Mouse (Mus musculus): Measurements from ENCODE around the gene Gab1. TPM values are rescaled to one million over a fixed set of nuclear protein-coding genes. Genes with fewer than 3 reads are reported as not detected.
A peak's percentile ranks its signal among the peaks of the same experiment; 100 is the strongest.

Gene Gab1
- polyA plus RNA-seq, 1 experiment from 2014 or later, result 12.8 TPM

- Histone ChIP-seq H3K4me2 (no peak overlapping the region), H3K9ac (no peak overlapping the region), H3K4me1 (replicated peaks) (peaks cover 7% of the 10 kb centered on the region; the same call in 1 of the 2 replicates), H3K36me3 (no peaks in the 10 kb centered on the region), H3K4me3 (no peak overlapping the region), H3K9me3 (no peaks in the 10 kb centered on the region), H3K27ac (replicated peaks) (no peak overlapping the region), H3K27me3 (no peaks in the 10 kb centered on the region)
- ATAC-seq (ENCODE audit: low read depth), result no peak
These were observed 19.0 kb upstream of the Gab1 start for GRCm38 (mm10) chr8:80899364-80899763.

GRCm38 (mm10) chr8:80896026-80896425 lies 15.7 kb upstream of the Gab1 start:
- 0 out of 2 replicates have a peak overlapping the region, but pooled peaks have one; percentile 33 for H3K27ac ChIP-seq (replicated peaks)
- H3K4me2 ChIP-seq, result no peak overlapping the region
- 84% methylated on average over 5 of the region's 5 CpGs for WGBS
- H3K4me1 ChIP-seq (replicated peaks), result peaks cover 7% of the 10 kb centered on the region; the same call in 1 of the 2 replicates
- no peaks in the 10 kb centered on the region for H3K36me3 ChIP-seq
- H3K9ac ChIP-seq, result no peak overlapping the region
- H3K4me3 ChIP-seq, result no peak overlapping the region
- H3K27me3 ChIP-seq, result no peaks in the 10 kb centered on the region
- no peak for ATAC-seq (ENCODE audit: low read depth)
- H3K9me3 ChIP-seq, result no peaks in the 10 kb centered on the region

GRCm38 (mm10) chr8:80895397-80895796 lies 15.1 kb upstream of the Gab1 start:
- Histone ChIP-seq H3K27me3 (no peaks in the 10 kb centered on the region), H3K4me2 (peak overlapping the region; percentile 13), H3K27ac (replicated peaks) (0 out of 2 replicates have a peak overlapping the region, but pooled peaks have one; percentile 33), H3K9me3 (no peaks in the 10 kb centered on the region), H3K36me3 (no peaks in the 10 kb centered on the region), H3K4me1 (replicated peaks) (peaks cover 7% of the 10 kb centered on the region; the same call in 1 of the 2 replicates), H3K9ac (no peak overlapping the region), H3K4me3 (no peak overlapping the region)
- ATAC-seq (ENCODE audit: low read depth), result no peak
- 21% methylated on average over 6 of the region's 6 CpGs for WGBS

- Histone ChIP-seq H3K4me3 (no peak overlapping the region), H3K9ac (no peak overlapping the region), H3K4me2 (no peak overlapping the region), H3K27me3 (no peaks in the 10 kb centered on the region), H3K4me1 (replicated peaks) (peaks cover 7% of the 10 kb centered on the region; the same call in 1 of the 2 replicates), H3K27ac (replicated peaks) (no peak overlapping the region), H3K9me3 (no peaks in the 10 kb centered on the region), H3K36me3 (no peaks in the 10 kb centered on the region)
- ATAC-seq (ENCODE audit: low read depth), result no peak
- 84% methylated on average over 3 of the region's 3 CpGs for WGBS
These were observed 14.2 kb upstream of the Gab1 start for GRCm38 (mm10) chr8:80894528-80894927.

- peak; percentile 83 for ATAC-seq (ENCODE audit: low read depth)
- WGBS, result under 1% methylated on average over 89 of the region's 90 CpGs
- Histone ChIP-seq H3K4me2 (peak overlapping the region; percentile 63), H3K4me3 (peak overlapping the region; percentile 64), H3K36me3 (no peaks in the 10 kb centered on the region), H3K9ac (peak overlapping the region; percentile 79), H3K4me1 (replicated peaks) (peaks cover 32% of the 10 kb centered on the region), H3K27me3 (no peaks in the 10 kb centered on the region), H3K9me3 (no peaks in the 10 kb centered on the region), H3K27ac (replicated peaks) (peak overlapping the region; percentile 92)
These were observed 708 bp downstream of the Gab1 start for GRCm38 (mm10) chr8:80879426-80880195.

- Histone ChIP-seq H3K36me3 (no peaks in the 10 kb centered on the region), H3K27me3 (no peaks in the 10 kb centered on the region), H3K4me2 (peak overlapping the region; percentile 63), H3K9ac (peak overlapping the region; percentile 79), H3K4me1 (replicated peaks) (peaks cover 32% of the 10 kb centered on the region), H3K9me3 (no peaks in the 10 kb centered on the region), H3K27ac (replicated peaks) (peak overlapping the region; percentile 92), H3K4me3 (peak overlapping the region; percentile 64)
- ATAC-seq (ENCODE audit: low read depth), result no peak
- WGBS, result under 1% methylated on average over 26 of the region's 26 CpGs
These were observed 1.4 kb downstream of the Gab1 start for GRCm38 (mm10) chr8:80878801-80879425.

- peaks cover 33% of the 10 kb centered on the region for H3K4me1 ChIP-seq (replicated peaks)
- 47% methylated on average over 9 of the region's 9 CpGs for WGBS
- H3K4me2 ChIP-seq, result peak overlapping the region; percentile 63
- H3K9ac ChIP-seq, result peak overlapping the region; percentile 79
- ATAC-seq (ENCODE audit: low read depth), result no peak
- H3K27ac ChIP-seq (replicated peaks), result no peak overlapping the region
- H3K4me3 ChIP-seq, result peak overlapping the region; percentile 64
- H3K27me3 ChIP-seq, result no peaks in the 10 kb centered on the region
- H3K9me3 ChIP-seq, result no peaks in the 10 kb centered on the region
- no peaks in the 10 kb centered on the region for H3K36me3 ChIP-seq
These were observed 2.2 kb downstream of the Gab1 start for GRCm38 (mm10) chr8:80878146-80878545.

GRCm38 (mm10) chr8:80875537-80875936 lies 4.8 kb downstream of the Gab1 start:
- no peak for ATAC-seq (ENCODE audit: low read depth)
- Histone ChIP-seq H3K27me3 (no peaks in the 10 kb centered on the region), H3K4me3 (no peak overlapping the region), H3K4me1 (replicated peaks) (peaks cover 44% of the 10 kb centered on the region), H3K36me3 (no peaks in the 10 kb centered on the region), H3K4me2 (no peak overlapping the region), H3K9me3 (no peaks in the 10 kb centered on the region), H3K27ac (replicated peaks) (no peak overlapping the region), H3K9ac (no peak overlapping the region)
- WGBS, result 79% methylated on average over 6 of the region's 6 CpGs

GRCm38 (mm10) chr8:80873723-80874427 lies 6.4 kb downstream of the Gab1 start:
- Histone ChIP-seq H3K4me1 (replicated peaks) (peaks cover 57% of the 10 kb centered on the region), H3K9ac (no peak overlapping the region), H3K4me2 (no peak overlapping the region), H3K27ac (replicated peaks) (no peak overlapping the region), H3K27me3 (no peaks in the 10 kb centered on the region), H3K9me3 (no peaks in the 10 kb centered on the region), H3K36me3 (no peaks in the 10 kb centered on the region), H3K4me3 (no peak overlapping the region)
- 68% methylated on average over 10 of the region's 10 CpGs for WGBS
- no peak for ATAC-seq (ENCODE audit: low read depth)

- no peaks in the 10 kb centered on the region for H3K9me3 ChIP-seq
- H3K27ac ChIP-seq (replicated peaks), result no peak overlapping the region
- WGBS, result 47% methylated on average over 4 of the region's 4 CpGs
- H3K4me3 ChIP-seq, result no peak overlapping the region
- H3K4me2 ChIP-seq, result no peak overlapping the region
- no peaks in the 10 kb centered on the region for H3K27me3 ChIP-seq
- peaks cover 49% of the 10 kb centered on the region for H3K4me1 ChIP-seq (replicated peaks)
- H3K36me3 ChIP-seq, result no peaks in the 10 kb centered on the region
- no peak for ATAC-seq (ENCODE audit: low read depth)
- H3K9ac ChIP-seq, result no peak overlapping the region
These were observed 7.6 kb downstream of the Gab1 start for GRCm38 (mm10) chr8:80872688-80873087.

GRCm38 (mm10) chr8:80871400-80871799 lies 8.9 kb downstream of the Gab1 start:
- Histone ChIP-seq H3K36me3 (no peaks in the 10 kb centered on the region), H3K4me3 (no peak overlapping the region), H3K4me2 (no peak overlapping the region), H3K4me1 (replicated peaks) (peaks cover 50% of the 10 kb centered on the region), H3K27me3 (no peaks in the 10 kb centered on the region), H3K9ac (no peak overlapping the region), H3K9me3 (no peaks in the 10 kb centered on the region), H3K27ac (replicated peaks) (no peak overlapping the region)
- 91% methylated on average over 6 of the region's 6 CpGs for WGBS
- no peak for ATAC-seq (ENCODE audit: low read depth)
